Mouse (Mus musculus) macrophage (primary cell): ENCODE data around the gene Ficd. TPM values are rescaled to one million over a fixed set of nuclear protein-coding genes. Genes with fewer than 3 reads are reported as not detected.

Source experiments
- H3K27ac ChIP-seq: fragments of 350-480 bp; formaldehyde crosslinking; 2 replicates; pipeline ENCODE4 v1.9.0; 2021
- H3K36me3 ChIP-seq: fragments of 350-480 bp; formaldehyde crosslinking; 2 replicates; pipeline ENCODE4 v1.9.0; 2021; ENCODE audit errors: inconsistent target
- H3K4me3 ChIP-seq: fragments of 350-480 bp; formaldehyde crosslinking; 2 replicates; pipeline ENCODE4 v1.9.0; 2021; ENCODE audit errors: inconsistent target
- H3K79me2 ChIP-seq: fragments of 350-480 bp; formaldehyde crosslinking; 2 replicates; pipeline ENCODE4 v1.9.0; 2021; ENCODE audit errors: inconsistent target
- WGBS: methylation state at CpG from one replicate; pipeline ENCODE4 v1.1.7; 2026; ENCODE audit warnings: inconsistent platforms; ENCODE audit not compliant: missing documents; 5-methylcytosine and 5-hydroxymethylcytosine counted together
- polyA plus RNA-seq: library from polyadenylated mRNA; stranded (reverse); fragments of 250-400 nt; gene quantifications from 3 replicates; pipeline ENCODE4 v1.2.4, GENCODE M21; 2018; ENCODE audit warnings: inconsistent platforms
- total RNA-seq, 78 experiments: library from RNA; depleted of rRNA; stranded (reverse); fragments of 250-400 nt; gene quantifications; 1 replicate in 9 of 78; 2 replicates in 24 of 78; 3 replicates in 43 of 78; 4 replicates in 2 of 78; pipeline ENCODE4 v1.2.4; 2018; ENCODE audit warnings: inconsistent platforms in 56 of 78

The Ficd gene
- 1 to 10 TPM in 17 of 26 experiments, under 1 TPM in 9; 0.34 to 5.4 (median 1.6) TPM for total RNA-seq (2018; cell fraction: chromatin; rRNA removed)
- total RNA-seq (2018; cell fraction: cytosol; rRNA removed), result 1 to 10 TPM; 1.9 to 8.4 (median 6.7) TPM
- total RNA-seq (2018; cell fraction: nucleus; rRNA removed), result 1 to 10 TPM; 1.5 to 9.1 (median 5.5) TPM
- polyA plus RNA-seq, result 5.1 to 5.8 TPM (median 5.5 TPM) in 3 replicates

DNA sequence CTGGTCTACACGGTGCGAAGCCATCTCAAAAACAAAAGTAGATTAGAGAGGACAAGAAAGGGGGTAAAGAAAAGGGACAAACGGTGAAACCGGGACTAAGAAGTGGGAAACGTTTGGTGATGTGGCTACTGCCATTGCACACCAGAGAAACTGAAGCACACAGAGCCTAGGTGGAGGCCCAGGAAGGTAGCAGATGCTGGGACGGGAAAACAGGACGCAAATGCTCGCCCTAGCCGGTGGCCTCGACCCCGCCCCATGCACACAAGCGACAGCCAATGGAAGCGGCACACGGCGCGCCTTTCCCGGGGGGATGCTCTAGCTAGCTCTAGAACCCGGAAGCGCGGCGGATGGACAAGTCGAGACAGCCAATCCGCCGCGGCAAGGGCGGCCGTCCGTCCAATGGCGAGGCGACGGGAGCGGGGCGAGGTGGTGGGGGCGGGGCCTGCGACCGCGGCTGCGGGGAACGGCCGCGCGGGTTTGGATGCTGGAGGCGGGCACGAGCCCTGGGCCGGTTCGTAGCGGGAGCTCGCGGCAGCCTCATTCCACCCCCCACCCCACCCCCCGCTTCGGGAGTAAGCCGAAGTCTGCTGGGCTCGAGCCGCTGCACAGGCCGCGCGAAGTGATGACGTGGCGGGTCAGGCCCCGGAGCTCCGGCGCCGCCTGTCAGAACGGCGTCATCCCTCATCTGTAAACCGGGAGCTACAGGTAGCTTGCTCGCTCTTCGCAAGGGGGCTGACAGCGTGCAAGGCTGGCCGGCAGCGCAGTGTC, at the start of gene Ficd:
Ficd (plus strand) TSS at position 459 of the 768 bp plus-strand sequence.
- peak within 1 kb of the TSS; percentile 32 for H3K27ac ChIP-seq

GRCm38 (mm10) chr5:113687514-113687913, 48.1 kb upstream of the Ficd start:
- Histone ChIP-seq H3K36me3 (no peaks in the 10 kb centered on the region), H3K4me3 (no peak overlapping the region), H3K27ac (no peak overlapping the region), H3K79me2 (no peaks in the 10 kb centered on the region)
- 88% methylated on average over 5 of the region's 5 CpGs for WGBS

More for the DNA sequence above, at the start of gene Ficd:
- Histone ChIP-seq H3K79me2 (peaks cover 10% of the 10 kb centered on the region; the same call in 1 of the 2 replicates), H3K4me3 (peak within 1 kb of the TSS; percentile 79), H3K36me3 (peaks cover 26% of the 10 kb centered on the region; the same call in 1 of the 2 replicates)
- 2% methylated on average over 69 of the region's 71 CpGs for WGBS

- Histone ChIP-seq H3K79me2 (no peaks in the 10 kb centered on the region), H3K36me3 (no peaks in the 10 kb centered on the region), H3K4me3 (no peak overlapping the region), H3K27ac (no peak overlapping the region)
- WGBS, result 82% methylated on average over 15 of the region's 15 CpGs
Observed at GRCm38 (mm10) chr5:113690069-113690548, 45.5 kb upstream of the Ficd start.

DNA sequence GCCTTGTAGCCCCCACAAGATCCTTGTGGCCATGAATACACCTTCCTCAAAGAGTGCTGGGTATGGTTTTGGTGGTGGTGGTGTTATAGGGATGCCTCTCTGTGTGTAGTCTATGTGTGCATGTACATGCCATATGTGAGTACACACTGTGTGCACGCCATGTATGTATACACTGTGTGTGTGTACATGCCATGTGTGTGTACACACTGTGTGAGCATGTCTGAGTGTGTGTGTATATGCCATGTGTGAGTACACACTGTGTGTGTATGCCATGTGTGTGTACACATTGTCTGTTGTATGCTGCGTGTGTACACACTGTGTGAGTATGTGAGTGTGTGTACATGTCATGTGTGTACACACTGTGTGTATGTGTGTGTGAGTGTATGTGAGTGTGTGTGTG, 44.7 kb upstream of the Ficd start:
- Histone ChIP-seq H3K79me2 (no peaks in the 10 kb centered on the region), H3K4me3 (no peak overlapping the region), H3K27ac (no peak overlapping the region), H3K36me3 (no peaks in the 10 kb centered on the region)
- WGBS, result 100% methylated on average over 2 of the region's 2 CpGs

DNA sequence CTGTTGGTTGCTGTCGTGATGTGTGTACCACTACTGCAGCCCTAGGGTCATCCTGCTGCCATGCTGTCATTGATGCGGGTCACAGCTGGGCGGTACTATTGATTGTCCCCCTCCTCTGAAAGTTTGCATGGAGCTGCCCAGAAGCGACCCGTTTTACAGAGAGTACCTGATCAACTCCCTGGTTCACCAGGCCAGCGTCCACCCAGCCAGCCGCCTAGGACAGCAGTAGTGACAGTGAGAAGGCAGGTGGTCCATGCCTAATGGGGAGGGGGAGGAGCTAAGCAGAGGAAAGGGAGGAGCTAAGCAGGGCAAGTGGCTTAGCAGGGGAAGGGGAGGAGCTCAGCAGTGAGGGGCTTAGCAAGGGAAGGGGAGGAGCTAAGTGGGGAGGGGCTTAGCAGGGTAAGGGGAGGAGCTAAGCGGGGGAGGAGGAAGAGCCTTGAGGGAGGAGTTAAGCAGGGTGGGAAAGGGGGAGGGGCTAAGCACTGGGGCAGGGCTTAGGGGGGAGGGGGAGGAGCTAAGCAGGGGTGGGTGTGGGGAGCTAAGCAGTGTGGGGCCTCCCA, 42.3 kb upstream of the Ficd start:
- Histone ChIP-seq H3K79me2 (no peaks in the 10 kb centered on the region), H3K27ac (no peak overlapping the region), H3K4me3 (no peak overlapping the region), H3K36me3 (no peaks in the 10 kb centered on the region)
- WGBS, result 94% methylated on average over 6 of the region's 8 CpGs

- H3K4me3 ChIP-seq, result no peak overlapping the region
- H3K79me2 ChIP-seq, result no peaks in the 10 kb centered on the region
- WGBS, result 65% methylated on average over 4 of the region's 4 CpGs
- H3K27ac ChIP-seq, result no peak overlapping the region
- H3K36me3 ChIP-seq, result no peaks in the 10 kb centered on the region
Observed at GRCm38 (mm10) chr5:113694000-113694399, 41.6 kb upstream of the Ficd start.

GRCm38 (mm10) chr5:113694415-113694814, 41.2 kb upstream of the Ficd start:
- H3K27ac ChIP-seq, result no peak overlapping the region
- WGBS, result 53% methylated on average over 5 of the region's 5 CpGs
- no peaks in the 10 kb centered on the region for H3K36me3 ChIP-seq
- H3K4me3 ChIP-seq, result no peak overlapping the region
- H3K79me2 ChIP-seq, result no peaks in the 10 kb centered on the region

GRCm38 (mm10) chr5:113700388-113701023, 35.1 kb upstream of the Ficd start:
- H3K79me2 ChIP-seq, result no peaks in the 10 kb centered on the region
- 66% methylated on average over 19 of the region's 19 CpGs for WGBS
- no peaks in the 10 kb centered on the region for H3K36me3 ChIP-seq
- H3K4me3 ChIP-seq, result no peak overlapping the region
- no peak overlapping the region for H3K27ac ChIP-seq

GRCm38 (mm10) chr5:113703803-113704585, 31.6 kb upstream of the Ficd start:
- 55% methylated on average over 21 of the region's 21 CpGs for whole genome bisulfite sequencing
- Histone ChIP-seq H3K4me3 (no peak overlapping the region), H3K36me3 (no peaks in the 10 kb centered on the region), H3K27ac (no peak overlapping the region), H3K79me2 (no peaks in the 10 kb centered on the region)

GRCm38 (mm10) chr5:113712861-113713260, 22.7 kb upstream of the Ficd start:
- H3K27ac ChIP-seq, result no peak overlapping the region

GRCm38 (mm10) chr5:113716581-113717388, 18.8 kb upstream of the Ficd start:
- Histone ChIP-seq H3K79me2 (no peaks in the 10 kb centered on the region), H3K27ac (no peak overlapping the region), H3K4me3 (no peak overlapping the region), H3K36me3 (no peaks in the 10 kb centered on the region)
- 15% methylated on average over 11 of the region's 12 CpGs for WGBS

More at GRCm38 (mm10) chr5:113712861-113713260, 22.7 kb upstream of the Ficd start:
- no peaks in the 10 kb centered on the region for H3K36me3 ChIP-seq
- WGBS, result 86% methylated on average over 2 of the region's 2 CpGs
- H3K4me3 ChIP-seq, result no peak overlapping the region
- no peaks in the 10 kb centered on the region for H3K79me2 ChIP-seq

GRCm38 (mm10) chr5:113719221-113719661, 16.4 kb upstream of the Ficd start:
- WGBS, result 87% methylated on average over 8 of the region's 8 CpGs
- H3K36me3 ChIP-seq, result no peaks in the 10 kb centered on the region
- H3K27ac ChIP-seq, result no peak overlapping the region
- H3K4me3 ChIP-seq, result no peak overlapping the region
- H3K79me2 ChIP-seq, result no peaks in the 10 kb centered on the region

DNA sequence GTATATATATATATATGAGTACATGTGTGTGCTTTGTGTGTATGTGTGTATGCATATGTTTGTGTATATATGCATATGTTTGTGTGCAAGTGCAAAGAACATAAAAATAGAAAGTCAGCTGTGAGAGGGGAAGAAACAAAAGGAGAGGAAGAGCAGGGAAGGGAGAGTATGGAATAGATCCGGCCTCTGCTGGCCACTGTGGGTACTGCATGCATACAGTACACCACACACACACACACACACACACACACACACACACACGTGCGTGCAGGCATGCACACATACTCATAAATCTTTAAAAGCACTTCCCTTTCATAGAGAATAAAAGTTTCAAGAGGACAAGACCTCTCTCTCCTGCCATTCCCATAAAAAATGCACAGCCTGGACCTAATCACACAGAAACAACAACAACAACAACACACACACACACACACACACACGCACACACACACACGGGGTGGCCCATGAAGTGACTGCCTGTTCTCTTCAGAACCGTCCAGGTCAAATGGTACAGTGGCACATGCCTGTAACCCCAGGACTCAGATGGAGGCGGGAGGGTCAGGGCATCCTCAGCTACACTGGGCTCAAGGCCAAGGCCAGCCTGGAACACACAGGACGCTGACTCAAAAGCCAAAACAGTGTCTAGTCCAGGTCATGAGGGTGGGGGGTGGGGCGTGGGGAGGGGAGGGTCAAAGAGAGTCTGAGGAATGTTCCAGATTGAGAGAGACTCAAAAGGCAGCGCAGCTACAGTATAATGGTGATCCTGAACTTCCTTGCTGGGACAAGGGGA, 13.2 kb upstream of the Ficd start:
- Histone ChIP-seq H3K36me3 (no peaks in the 10 kb centered on the region), H3K4me3 (no peak overlapping the region), H3K79me2 (no peaks in the 10 kb centered on the region), H3K27ac (no peak overlapping the region)
- WGBS, result 79% methylated on average over 6 of the region's 10 CpGs
